Mouse (Mus musculus) gastrocnemius, postnatal 25 days (tissue): ENCODE results near the gene Crb2. TPM values are rescaled to one million over a fixed set of nuclear protein-coding genes. Genes with fewer than 3 reads are reported as not detected.

ENCODE experiments used
- DNase-seq: peaks from one replicate; pipeline ENCODE4 v3.0.0; 2022
- total RNA-seq, 2 experiments: library from RNA; stranded (reverse); gene quantifications; 1 replicate in 1 of 2; 2 replicates in 1 of 2; pipeline ENCODE4 v1.2.3; 2021

Crb2 gene
- total RNA-seq, 2 experiments from 2014 or later: not detected

DNA sequence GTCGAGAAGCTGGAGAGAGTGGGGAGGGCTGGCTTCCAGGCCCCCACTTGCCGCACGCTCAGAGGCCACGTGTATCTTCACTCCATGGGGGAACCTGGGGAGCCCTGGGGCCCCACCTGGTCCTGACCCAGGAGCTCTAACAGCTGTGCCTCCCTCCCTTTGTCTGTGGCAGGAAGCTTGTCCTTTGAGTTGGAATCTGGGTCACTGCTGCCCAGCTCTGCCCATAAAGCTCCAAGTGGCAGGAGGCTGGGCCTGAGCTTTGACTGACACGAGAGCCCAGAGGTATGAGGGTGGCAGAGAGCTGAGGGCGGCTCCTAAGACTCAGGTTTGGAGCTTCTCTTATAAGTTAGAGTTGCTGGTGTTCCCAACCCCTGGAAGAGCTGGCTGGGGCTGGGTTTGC, 23.1 kb downstream of the Crb2 start:
- no peak for DNase-seq

DNA sequence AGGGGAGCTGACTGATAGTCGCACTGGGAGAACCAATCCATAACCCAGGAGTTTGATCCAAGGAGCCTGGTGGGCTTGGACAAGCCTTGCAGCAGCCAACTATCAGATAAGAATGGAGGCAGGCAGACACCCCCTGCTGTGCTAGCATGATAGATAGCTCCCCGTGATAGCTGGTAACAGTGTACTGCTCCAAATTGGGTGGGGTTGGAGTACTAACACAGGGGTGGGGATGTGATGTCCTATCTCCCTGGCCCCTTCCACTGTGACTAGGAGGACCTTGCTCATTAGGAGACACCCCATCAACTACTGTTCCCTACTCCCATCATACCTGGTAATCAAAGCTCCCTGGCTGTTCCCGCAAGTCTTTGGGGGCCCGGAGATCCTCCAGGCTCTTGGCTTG, 25.6 kb downstream of the Crb2 start:
- no peak for DNase-seq

DNA sequence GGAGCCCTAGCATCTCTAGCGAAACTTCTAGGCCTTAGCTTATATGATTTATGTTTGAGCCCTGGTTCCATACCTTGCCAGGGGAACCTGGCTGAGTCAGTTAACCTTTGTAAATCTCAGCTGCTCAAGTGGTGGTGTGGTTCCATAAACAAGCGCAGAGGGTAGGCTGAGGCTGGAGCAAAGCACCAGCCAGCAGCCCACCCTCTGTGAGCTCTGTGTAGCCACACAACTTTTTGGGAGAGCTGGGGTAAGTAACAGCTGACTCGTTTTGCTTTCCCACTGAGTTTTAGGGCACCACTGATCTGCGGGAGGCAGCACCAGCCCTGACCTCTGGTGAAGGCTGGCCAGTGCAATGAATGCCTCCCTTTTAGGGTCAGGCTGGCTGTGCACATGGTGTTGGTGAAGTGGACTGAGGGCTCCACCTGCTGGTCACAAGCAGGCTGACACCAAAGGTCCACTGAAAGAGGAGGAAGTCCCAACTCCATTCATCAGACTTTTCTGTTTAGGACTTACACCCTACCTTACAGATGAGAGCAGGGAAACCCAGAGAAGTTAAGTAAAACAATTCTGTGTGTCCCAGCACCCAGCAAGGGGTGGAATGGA, 26.7 kb downstream of the Crb2 start:
- no peak for DNase-seq

DNA sequence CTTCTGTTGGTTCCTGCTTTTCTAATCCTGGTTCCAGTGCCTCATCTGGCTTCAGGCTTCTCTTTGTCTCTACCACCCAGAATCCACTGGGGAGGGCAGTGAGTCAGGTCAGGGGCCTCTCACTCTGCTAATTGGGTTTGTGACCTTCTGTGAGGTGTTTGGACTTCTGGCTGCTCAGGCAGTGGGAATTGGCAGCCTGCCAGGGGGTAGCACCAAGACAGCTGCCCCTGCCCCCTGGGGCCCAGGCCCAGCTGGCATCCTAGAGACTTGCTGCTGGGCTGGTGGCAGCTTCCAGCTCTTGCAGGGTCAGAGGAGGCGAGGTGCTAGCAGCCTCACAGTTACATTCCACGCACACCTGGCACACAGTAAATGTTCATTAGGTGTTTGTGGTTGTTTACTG, 35.6 kb downstream of the Crb2 start:
- DNase-seq: no peak

DNA sequence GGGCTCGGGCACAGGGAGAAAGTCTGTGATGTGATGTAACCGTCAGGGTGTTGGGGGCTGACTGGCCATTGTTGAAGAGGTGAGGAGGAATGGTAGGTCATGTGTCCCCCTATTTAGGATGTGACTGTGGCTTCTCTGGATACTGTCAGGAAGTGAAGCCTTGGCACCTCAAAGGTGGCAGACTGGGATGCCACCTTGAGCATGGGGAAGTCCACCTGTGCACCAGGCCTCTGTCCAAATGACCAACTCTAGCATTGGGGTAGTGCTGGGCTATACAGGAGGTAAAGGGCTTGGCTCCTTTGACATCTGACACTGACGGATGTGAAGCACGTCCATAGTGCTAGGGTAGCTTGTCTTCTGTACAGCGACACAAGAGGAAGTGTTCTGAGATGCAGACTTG, 36.4 kb downstream of the Crb2 start:
- DNase-seq: no peak

DNA sequence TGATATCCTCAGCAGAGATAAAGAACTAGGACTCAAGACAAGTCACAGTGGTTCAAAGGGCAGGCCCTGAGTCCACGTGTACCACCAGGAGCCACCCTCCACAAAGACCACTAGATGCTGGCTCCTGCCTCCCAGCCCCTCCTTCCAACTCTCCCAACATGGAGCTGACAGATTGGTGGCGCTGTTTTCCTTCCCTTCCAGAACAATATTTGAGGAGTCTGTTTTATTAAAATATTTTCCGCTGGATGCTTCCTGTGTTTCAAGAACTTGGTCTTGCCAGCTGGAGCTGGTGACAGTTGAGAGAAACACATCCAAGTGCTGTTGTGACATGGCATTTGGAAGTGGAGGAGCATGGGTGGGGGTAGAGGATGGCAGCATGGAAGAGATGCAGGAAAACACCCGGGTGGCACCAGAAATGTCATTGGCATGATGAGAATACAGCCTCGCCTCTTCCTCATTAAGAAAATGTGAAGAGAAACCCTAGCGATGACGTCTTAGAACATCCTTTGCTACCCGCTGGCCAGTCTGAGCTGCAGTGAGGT, 38.8 kb downstream of the Crb2 start:
- DNase-seq: no peak

DNA sequence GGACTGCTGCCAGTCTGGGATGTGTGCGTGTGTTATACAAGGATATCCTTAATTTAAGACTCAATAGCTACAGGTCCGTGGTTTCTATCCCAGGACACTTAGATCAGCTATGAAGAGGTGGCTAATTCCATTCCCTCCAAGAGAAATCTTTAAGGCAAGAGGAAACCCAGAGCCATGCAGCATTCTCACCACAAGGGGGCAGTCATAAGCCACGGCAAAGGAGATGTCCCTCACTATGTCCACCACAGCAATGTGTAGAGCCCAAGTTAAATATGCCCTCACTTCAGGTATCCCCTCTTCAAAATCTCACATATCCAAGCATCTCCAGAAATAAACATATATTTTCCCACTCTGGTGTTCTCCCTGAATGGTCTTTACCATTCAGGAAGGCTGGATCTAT, 39.6 kb downstream of the Crb2 start:
- DNase-seq: peak; percentile 40

DNA sequence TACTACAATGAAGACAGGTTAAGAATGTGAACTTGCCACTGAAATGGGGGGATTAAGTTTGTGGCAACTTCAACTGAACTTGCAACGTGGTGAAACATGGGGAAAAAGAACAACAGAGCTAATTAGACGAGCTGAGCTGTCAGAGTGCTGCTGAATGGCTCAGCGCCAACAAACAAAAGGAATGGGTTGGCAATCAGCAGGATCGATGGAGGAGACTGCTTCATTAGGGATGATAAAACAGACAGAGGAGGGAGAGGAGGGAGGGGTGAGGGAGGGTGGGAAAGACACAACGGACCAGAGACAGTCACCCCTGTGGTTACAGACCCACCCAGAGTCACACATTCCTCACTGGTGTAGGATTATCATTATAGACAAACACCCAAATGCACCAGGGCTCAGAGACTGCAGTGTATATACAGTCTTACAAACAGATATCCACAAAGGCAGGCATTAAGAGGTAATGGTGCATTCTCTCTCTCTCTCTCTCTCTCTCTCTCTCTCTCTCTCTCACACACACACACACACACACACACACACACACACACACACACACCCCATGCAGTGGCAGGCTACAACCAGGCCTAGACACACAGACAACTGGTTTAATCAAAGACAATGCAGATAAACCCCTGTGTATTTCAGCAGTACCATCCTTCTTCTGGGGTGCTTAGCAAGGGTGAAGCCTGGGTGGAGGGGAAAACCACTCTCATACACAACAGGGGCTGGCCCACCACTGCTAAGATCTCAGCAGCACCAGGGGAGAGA, 42.9 kb downstream of the Crb2 start:
- no peak for DNase-seq

DNA sequence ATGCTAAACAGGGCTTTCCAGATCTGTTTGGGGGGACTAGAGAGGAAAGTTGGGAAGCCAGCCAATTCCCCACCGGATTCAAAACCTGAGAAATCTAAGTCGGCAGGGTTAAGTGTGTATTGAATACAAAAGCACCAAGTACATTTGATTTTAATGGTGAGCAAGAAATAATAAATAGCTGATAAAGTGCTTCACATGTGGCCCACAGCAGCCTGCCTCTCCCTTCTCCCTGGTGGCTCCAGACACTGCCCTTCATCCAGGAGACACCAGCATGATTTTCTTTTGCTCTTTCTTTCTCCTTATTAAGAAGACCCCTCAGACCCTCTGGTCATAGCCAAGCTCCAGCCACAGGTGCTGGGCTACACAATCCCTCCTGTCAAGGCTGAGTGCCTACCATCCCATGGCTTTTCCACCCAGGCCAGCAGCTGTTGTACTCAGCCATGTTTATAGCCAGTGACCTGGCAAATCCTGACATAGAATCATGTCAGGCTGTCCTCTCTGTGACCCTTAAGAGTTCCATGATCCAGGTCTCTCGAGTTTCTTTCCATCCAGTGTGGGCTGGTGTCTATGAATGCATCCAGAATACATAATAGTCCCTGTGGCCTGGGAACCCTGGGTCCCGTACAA, 43.6 kb downstream of the Crb2 start:
- DNase-seq: peak; percentile 26

DNA sequence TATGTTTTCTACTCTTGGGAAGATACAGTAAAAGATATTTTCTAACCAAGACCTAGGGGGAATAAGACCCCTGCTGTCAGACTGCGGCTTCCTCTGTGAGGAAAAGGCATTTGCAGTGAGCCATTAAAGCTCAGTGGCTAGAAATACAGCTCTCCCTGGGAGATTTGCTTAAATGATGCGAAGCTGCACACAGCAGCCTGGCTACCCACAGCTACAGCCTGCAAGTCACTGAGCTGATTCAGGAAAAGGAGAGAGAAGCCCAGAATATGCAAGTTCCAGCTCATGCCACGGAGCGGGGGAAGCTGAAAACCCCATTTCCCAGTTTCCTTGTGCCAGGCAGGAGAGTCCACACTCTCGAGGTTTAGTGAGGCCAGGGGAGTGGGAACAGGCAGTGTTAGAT, 46.1 kb downstream of the Crb2 start:
- no peak for DNase-seq

DNA sequence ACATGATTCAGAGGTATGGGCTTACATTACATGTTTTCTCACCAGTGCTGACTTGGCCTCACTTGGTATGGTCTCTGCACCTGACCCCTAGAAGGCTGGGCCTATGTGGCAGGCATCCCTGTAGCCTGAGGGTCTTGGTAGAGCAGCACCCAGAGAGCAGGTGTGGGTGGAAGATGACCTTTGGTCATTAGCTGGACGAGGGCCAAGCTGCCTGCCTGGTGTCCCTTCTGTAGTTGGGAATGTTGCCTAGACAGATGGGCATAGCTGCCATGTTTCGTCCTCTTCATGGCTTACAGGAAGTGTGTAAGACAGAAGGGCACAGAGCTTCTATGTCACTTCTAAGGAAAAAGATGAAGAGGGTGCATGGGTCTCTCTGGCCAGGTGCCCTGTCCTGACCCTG, 47.8 kb downstream of the Crb2 start:
- DNase-seq: no peak

DNA sequence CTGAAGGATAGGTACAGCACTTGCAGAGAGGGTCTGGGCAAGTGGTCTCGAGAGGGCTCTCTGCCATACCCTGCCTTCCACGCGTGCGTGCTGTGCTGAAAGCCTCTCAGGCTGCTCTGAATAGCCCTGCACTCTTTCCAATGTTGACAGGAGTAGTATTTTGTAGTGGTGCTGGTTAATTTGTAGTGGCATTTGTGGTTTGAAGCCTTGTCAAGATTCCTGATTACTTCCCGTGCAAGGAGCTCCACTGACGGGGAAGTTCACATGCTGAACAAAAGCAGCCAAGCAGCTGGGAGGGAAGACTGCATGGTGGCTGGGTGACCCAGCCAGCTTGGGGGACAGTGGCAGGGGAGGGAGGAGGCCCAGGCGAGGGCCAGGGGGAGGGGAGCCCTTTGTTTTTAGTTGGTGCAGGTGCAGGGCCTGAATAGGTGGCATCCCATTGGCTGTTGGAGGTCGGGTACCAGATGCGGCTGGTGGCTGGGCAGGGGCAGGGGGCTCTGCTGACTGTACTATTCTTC, 53.8 kb downstream of the Crb2 start:
- no peak for DNase-seq

DNA sequence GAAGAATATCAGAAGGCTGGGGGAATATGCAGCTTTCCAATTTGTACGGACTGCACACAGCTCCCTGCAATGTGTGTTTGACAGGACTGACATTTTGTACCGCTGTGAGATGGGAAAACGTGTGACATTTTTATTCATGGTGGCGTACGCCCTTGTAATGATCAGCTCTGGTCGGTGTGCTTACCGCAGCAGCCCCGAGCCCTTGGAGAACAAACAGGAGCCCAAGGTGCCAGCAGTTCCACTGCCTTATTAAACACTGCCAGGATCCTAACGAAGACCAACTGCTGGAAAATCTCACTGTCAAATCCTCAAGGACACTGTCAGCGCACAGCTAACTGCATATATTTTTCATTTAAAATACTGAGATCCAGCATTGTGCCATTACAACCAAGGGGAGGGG, 56.2 kb downstream of the Crb2 start:
- DNase-seq: no peak

DNA sequence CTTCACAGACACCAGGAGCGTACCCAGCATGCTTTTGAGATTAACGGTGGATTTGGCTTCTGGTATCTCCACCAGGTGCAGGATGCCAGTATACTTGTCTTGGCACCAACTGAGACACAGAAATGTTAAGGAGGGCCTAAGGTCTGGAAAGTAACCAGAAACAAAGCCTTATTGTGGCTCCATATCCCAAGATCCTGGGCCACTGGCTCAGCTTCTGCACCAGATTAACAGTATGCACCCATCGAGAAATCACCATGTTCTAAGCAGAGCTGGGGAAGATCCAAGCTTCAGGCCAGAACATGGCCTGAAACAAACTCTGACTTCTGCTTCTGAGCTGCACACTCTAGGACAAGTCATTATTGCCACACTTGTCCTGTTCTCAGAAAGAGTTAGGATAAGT, 60.9 kb downstream of the Crb2 start:
- DNase-seq: no peak

DNA sequence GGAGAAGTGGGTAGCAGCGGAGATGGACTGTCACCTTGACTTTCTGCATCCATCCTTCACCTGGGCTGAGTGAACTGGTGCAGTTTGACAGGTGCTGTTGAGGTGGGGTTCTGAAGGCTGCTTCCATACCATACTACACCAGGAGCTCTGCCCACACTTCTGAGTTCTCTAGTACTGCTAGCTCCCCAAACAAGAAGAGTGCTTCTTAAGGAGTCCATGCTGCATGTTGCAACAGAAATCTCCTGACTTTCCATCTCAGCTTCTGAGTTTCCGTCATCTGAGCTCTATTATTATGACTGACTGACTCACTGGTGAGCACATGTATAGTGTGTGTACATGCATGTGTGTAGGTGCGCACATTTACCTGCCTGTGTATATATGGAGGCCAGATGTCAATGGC, 61.5 kb downstream of the Crb2 start:
- DNase-seq: no peak

DNA sequence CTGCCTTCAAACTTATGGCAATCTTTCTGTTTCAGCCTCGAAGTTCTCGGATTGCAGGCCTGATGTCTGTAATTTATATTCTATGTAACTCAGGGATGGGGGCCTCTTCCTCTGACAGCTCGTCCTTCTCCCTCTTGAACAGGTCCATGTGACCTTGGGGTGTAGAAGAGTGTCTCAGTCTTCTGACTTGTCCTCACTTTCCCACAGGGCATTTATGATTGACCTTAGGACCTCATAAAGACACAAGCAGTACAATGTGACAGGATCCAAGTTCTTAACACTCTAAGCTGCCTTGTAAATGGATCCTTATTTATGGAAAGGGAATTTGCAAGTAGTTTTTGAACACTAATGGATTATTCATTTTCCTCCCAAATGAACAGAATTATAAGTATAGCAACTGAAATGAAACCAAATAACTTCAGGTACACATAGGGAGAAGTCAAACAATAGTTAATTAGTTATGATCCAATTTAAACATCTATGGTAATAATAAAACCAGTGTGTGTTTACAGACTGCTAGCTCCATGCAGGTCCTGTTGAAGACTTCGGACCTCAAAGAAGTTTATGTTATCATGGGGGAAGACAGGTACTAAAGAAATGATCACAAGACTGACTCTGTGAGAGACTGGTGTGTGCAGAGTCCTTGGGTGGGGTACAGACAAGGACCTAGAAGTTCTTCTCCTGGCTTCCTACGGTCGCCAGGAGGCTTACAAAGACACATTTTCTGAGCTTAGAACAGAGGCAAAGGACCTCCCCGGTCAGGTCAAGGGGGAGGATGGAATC, 62.3 kb downstream of the Crb2 start:
- no peak for DNase-seq

DNA sequence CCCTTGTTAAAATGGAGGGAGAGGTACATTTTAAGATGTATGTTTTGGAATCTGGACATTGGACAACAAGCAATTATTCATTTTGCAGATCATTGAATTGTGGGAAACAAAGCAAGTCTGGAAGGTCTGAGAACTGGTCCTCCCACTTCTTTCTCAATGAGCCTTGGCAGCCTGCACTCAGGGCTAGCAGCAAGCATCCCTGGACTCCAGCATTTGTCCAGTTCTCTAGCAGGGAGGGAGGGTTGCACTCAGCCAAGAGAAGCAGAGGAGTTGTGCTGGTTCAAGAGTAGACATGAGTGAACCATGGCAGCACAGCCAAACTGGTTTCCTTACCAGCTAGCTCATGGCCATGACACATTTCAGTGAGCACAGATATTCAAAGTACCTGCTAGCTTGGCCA, 63.9 kb downstream of the Crb2 start:
- DNase-seq: no peak

DNA sequence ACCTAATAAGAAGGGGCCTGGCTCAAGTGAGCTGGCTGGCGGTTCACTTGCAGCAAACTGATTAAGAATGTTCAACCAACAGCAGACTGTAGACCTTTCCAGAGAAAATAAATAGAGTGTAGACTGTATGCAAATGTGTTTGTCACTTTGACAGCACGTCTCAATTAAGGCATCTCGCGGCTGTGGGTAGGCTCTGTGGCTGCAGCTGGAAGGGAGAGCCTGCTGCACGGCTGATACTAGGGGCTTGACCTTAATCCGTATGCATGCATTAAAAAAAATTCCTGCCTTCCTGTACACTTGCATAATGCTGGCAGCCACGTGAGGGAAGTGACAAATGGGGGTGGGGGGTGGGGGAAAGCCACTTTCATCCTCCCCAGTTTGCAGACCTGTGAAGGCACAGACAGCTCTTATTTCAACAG, 66.1 kb downstream of the Crb2 start:
- DNase-seq: no peak

DNA sequence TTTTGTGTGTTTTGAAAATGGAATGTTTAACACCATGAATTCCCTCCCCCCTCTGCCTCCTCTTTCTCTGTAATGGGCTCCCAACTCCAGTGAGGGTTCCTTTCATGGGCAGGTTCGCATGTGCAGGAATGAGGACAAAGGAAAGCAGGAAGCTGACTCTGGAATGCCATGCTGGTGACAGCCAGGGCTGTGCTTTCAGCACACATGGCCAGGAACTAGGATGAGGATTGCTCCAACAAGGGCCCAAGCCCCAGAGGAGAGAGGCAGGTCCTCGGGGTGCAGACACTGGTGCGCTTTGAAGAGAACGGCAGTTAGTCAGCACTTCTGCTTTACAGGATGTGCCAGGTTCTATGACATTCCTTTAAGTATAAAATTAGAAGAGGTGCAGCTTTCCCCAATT, 66.7 kb downstream of the Crb2 start:
- no peak for DNase-seq
